Mouse (Mus musculus) MEL (cell line): Measurements from ENCODE around the gene Unkl. TPM values are rescaled to one million over a fixed set of nuclear protein-coding genes. Genes with fewer than 3 reads are reported as not detected.

Source experiments
- DNase-seq: peaks from one replicate; pipeline ENCODE4 v3.0.0; 2011; ENCODE audit warnings: low read depth, low spot score
- H3K27ac ChIP-seq: 2 replicates; pipeline ENCODE4 v1.5.1; 2012; ENCODE audit warnings: low read depth, mild to moderate bottlenecking, control low read depth, low read length, moderate library complexity; ENCODE audit not compliant: control insufficient read depth
- H3K27me3 ChIP-seq, 2 experiments: fragments of 150-350 bp in 1 of 2; sonication (generic) in 1 of 2; 2 replicates each; pipeline ENCODE4 v1.6.1; 2012; ENCODE audit warnings: low read length in 2 of 2, mild to moderate bottlenecking in 2 of 2, improper control_type of control experiment in 1 of 2, moderate library complexity in 1 of 2; ENCODE audit not compliant: insufficient read depth in 2 of 2, control insufficient read depth in 1 of 2
- H3K36me3 ChIP-seq, 2 experiments: 2 replicates each; pipeline ENCODE4 v1.6.1; 2012 to 2014; ENCODE audit warnings: low read length in 2 of 2, improper control_type of control experiment in 1 of 2, inconsistent platforms in 1 of 2, mild to moderate bottlenecking in 1 of 2; ENCODE audit not compliant: insufficient read depth in 2 of 2, control insufficient read depth in 1 of 2
- H3K4me1 ChIP-seq, 2 experiments: fragments of 150-350 bp in 1 of 2; sonication (generic) in 1 of 2; 2 replicates each; pipeline ENCODE4 v1.6.1; 2012; ENCODE audit warnings: low read length in 2 of 2, improper control_type of control experiment in 1 of 2, mild to moderate bottlenecking in 1 of 2; ENCODE audit not compliant: insufficient read depth in 2 of 2, control insufficient read depth in 1 of 2
- H3K4me3 ChIP-seq, 2 experiments: fragments of 150-350 bp in 1 of 2; sonication (generic) in 1 of 2; 2 replicates each; pipeline ENCODE4 v1.5.1; 2012; ENCODE audit warnings: low read depth in 2 of 2, low read length in 2 of 2, mild to moderate bottlenecking in 2 of 2, moderate library complexity in 2 of 2, control low read depth in 1 of 2, improper control_type of control experiment in 1 of 2; ENCODE audit not compliant: control insufficient read depth in 1 of 2, insufficient read depth in 1 of 2
- H3K79me2 ChIP-seq: 2 replicates; pipeline ENCODE4 v1.6.1; 2012; ENCODE audit warnings: mild to moderate bottlenecking, low read length, moderate library complexity; ENCODE audit not compliant: control insufficient read depth, poor library complexity, insufficient read depth
- H3K9ac ChIP-seq: 2 replicates; pipeline ENCODE4 v1.6.1; 2012; ENCODE audit warnings: low read depth, mild to moderate bottlenecking, control low read depth, low read length, moderate library complexity; ENCODE audit not compliant: control insufficient read depth, poor library complexity, severe bottlenecking
- H3K9me3 ChIP-seq: fragments of 150-350 bp; sonication (generic); replicated peaks from 2 replicates; pipeline ENCODE4 v1.6.1; 2012; ENCODE audit warnings: mild to moderate bottlenecking, low read length, improper control_type of control experiment, moderate library complexity; ENCODE audit not compliant: insufficient read depth
- BHLHE40 ChIP-seq: IDR thresholded peaks from 2 replicates; pipeline ENCODE4 v1.6.1; 2012; ENCODE audit warnings: low read depth, mild to moderate bottlenecking, inconsistent platforms, low read length, improper control_type of control experiment, borderline replicate concordance
- CHD2 ChIP-seq: IDR thresholded peaks from 2 replicates; pipeline ENCODE4 v1.6.1; 2011; ENCODE audit warnings: low read length, improper control_type of control experiment
- EP300 ChIP-seq, 2 experiments: IDR thresholded peaks; 2 replicates each; pipeline ENCODE4 v1.6.1; 2011; ENCODE audit warnings: improper control_type of control experiment in 2 of 2, low read length in 2 of 2, low read depth in 1 of 2, mild to moderate bottlenecking in 1 of 2
- ETS1 ChIP-seq: IDR thresholded peaks from 2 replicates; pipeline ENCODE4 v1.6.1; 2012; ENCODE audit warnings: low read depth, mild to moderate bottlenecking, inconsistent platforms, low read length, improper control_type of control experiment, moderate library complexity
- GATA1 ChIP-seq: IDR thresholded peaks from 2 replicates; pipeline ENCODE4 v1.6.1; 2011; ENCODE audit warnings: low read depth, low read length, improper control_type of control experiment
- HCFC1 ChIP-seq: IDR thresholded peaks from 2 replicates; pipeline ENCODE4 v1.6.1; 2012; ENCODE audit warnings: low read depth, mild to moderate bottlenecking, inconsistent platforms, low read length, improper control_type of control experiment, moderate library complexity
- JUND ChIP-seq: IDR thresholded peaks from 2 replicates; pipeline ENCODE4 v1.6.1; 2011; ENCODE audit warnings: low read depth, mild to moderate bottlenecking, improper control_type of control experiment, low read length
- MAFK ChIP-seq: IDR thresholded peaks from 2 replicates; pipeline ENCODE4 v1.6.1; 2011; ENCODE audit warnings: low read depth, mild to moderate bottlenecking, low read length, improper control_type of control experiment, borderline replicate concordance
- MAX ChIP-seq: IDR thresholded peaks from 2 replicates; pipeline ENCODE4 v1.6.1; 2011; ENCODE audit warnings: low read length, improper control_type of control experiment
- MEF2A ChIP-seq: IDR thresholded peaks from 2 replicates; pipeline ENCODE4 v1.6.1; 2014; ENCODE audit warnings: low read depth, mild to moderate bottlenecking, inconsistent platforms, low read length, improper control_type of control experiment; ENCODE audit not compliant: poor library complexity, insufficient replicate concordance, severe bottlenecking; ENCODE audit errors: extremely low read depth
- NELFE ChIP-seq: IDR thresholded peaks from 2 replicates; pipeline ENCODE4 v1.6.1; 2011; ENCODE audit warnings: low read depth, low read length, improper control_type of control experiment
- NRF1 ChIP-seq: IDR thresholded peaks from 2 replicates; pipeline ENCODE4 v1.6.1; 2014; ENCODE audit warnings: low read depth, mild to moderate bottlenecking, inconsistent platforms, low read length, improper control_type of control experiment, moderate library complexity; ENCODE audit not compliant: poor library complexity, insufficient read depth, severe bottlenecking
- POLR2A ChIP-seq, 2 experiments: IDR thresholded peaks; 2 replicates each; pipeline ENCODE4 v1.6.1; 2011 to 2012; ENCODE audit warnings: low read length in 2 of 2, mild to moderate bottlenecking in 2 of 2, control low read depth in 1 of 2, improper control_type of control experiment in 1 of 2, low read depth in 1 of 2, moderate library complexity in 1 of 2; ENCODE audit not compliant: control insufficient read depth in 1 of 2, insufficient read depth in 1 of 2, poor library complexity in 1 of 2
- RAD21 ChIP-seq: IDR thresholded peaks from 2 replicates; pipeline ENCODE4 v1.6.1; 2011; ENCODE audit warnings: mild to moderate bottlenecking, low read depth, low read length, improper control_type of control experiment
- RCOR1 ChIP-seq: IDR thresholded peaks from 2 replicates; pipeline ENCODE4 v1.6.1; 2012; ENCODE audit warnings: low read depth, mild to moderate bottlenecking, inconsistent platforms, low read length, improper control_type of control experiment
- SMC3 ChIP-seq: IDR thresholded peaks from 2 replicates; pipeline ENCODE4 v1.6.1; 2011; ENCODE audit warnings: low read depth, low read length, improper control_type of control experiment
- TCF12 ChIP-seq: IDR thresholded peaks from 2 replicates; pipeline ENCODE4 v1.6.1; 2014; ENCODE audit warnings: low read depth, mild to moderate bottlenecking, inconsistent platforms, low read length, improper control_type of control experiment, moderate library complexity
- UBTF ChIP-seq: IDR thresholded peaks from 2 replicates; pipeline ENCODE4 v1.6.1; 2012; ENCODE audit warnings: low read depth, mild to moderate bottlenecking, inconsistent platforms, low read length, improper control_type of control experiment, moderate library complexity, borderline replicate concordance; ENCODE audit not compliant: insufficient read depth
- USF1 ChIP-seq: IDR thresholded peaks from 2 replicates; pipeline ENCODE4 v1.6.1; 2014; ENCODE audit warnings: low read depth, mild to moderate bottlenecking, inconsistent platforms, low read length, improper control_type of control experiment, moderate library complexity
- USF2 ChIP-seq, 2 experiments: IDR thresholded peaks; 2 replicates each; pipeline ENCODE4 v1.6.1; 2011 to 2012; ENCODE audit warnings: improper control_type of control experiment in 2 of 2, low read length in 2 of 2, borderline replicate concordance in 1 of 2, inconsistent platforms in 1 of 2, low read depth in 1 of 2, mild to moderate bottlenecking in 1 of 2; ENCODE audit not compliant: insufficient read depth in 1 of 2
- ZC3H11A ChIP-seq: IDR thresholded peaks from 2 replicates; pipeline ENCODE4 v1.6.1; 2012; ENCODE audit warnings: low read depth, mild to moderate bottlenecking, inconsistent platforms, low read length, improper control_type of control experiment
- ZKSCAN1 ChIP-seq: IDR thresholded peaks from 2 replicates; pipeline ENCODE4 v1.6.1; 2012; ENCODE audit warnings: low read depth, mild to moderate bottlenecking, inconsistent platforms, low read length, improper control_type of control experiment, moderate library complexity
- polyA plus RNA-seq, 2 experiments: library from polyadenylated mRNA; stranded (reverse) in 1 of 2; unstranded in 1 of 2; fragments of >175 nt in 1 of 2; fragments of >200 nt in 1 of 2; gene quantifications; 2 replicates each; pipeline versions ENCODE4 v1.2.1 to v1.2.4; 2012; ENCODE audit warnings: low replicate concordance in 2 of 2, low read depth in 1 of 2; ENCODE audit not compliant: insufficient read length in 2 of 2, insufficient read depth in 1 of 2, missing spikeins in 1 of 2
- total RNA-seq: library from RNA; depleted of rRNA; stranded (reverse); fragments of 300-350 nt; gene quantifications from 2 replicates; pipeline ENCODE4 v1.2.3, GENCODE M21; 2012

The Unkl gene
- total and polyA plus RNA-seq, 3 experiments: 18.0 to 42.4 TPM; not detected in 1

DNA sequence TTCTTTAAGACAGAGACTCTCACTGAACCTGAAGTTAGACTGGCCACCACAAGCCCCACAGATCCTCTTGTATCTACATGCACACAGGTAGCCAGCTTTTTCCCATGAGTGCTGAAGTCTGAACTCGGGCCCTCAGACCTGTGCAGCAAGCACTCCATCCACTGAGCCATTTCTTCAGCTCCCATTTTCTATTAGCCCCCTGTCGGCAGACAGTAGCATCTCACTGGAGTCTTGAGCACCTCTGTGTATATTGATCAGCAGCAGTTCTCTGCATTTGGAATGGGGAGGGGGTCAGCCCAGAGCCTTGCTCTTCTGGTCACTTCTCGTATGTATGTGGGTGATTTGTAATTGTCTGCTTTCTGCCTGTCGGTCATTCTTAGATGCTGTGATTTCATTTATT, 48.2 kb upstream of the Unkl start:
- H3K27me3 ChIP-seq: no peaks in the 10 kb centered on the region
- H3K9ac ChIP-seq: no peak overlapping the region
- TF ChIP-seq JUND (no peak), RCOR1 (no peak), RAD21 (no peak), ZKSCAN1 (no peak), USF1 (no peak), ZC3H11A (no peak), MAFK (no peak), SMC3 (no peak), ETS1 (no peak), POLR2A (IDR thresholded peaks at IDR 0.05; ENCODE audit: control insufficient read depth in 1 of 2, insufficient read depth in 1 of 2, low read depth in 1 of 2, low read length in 2 of 2, poor library complexity in 1 of 2) (no peak), NELFE (no peak)
- no peaks in the 10 kb centered on the region for H3K4me1 ChIP-seq
- peaks cover 10% of the 10 kb centered on the region for H3K79me2 ChIP-seq
- no peak for DNase-seq
- H3K36me3 ChIP-seq: no peaks in the 10 kb centered on the region
- no peak overlapping the region for H3K4me3 ChIP-seq
- no peak overlapping the region for H3K27ac ChIP-seq
- H3K9me3 ChIP-seq: no peaks in the 10 kb centered on the region

DNA sequence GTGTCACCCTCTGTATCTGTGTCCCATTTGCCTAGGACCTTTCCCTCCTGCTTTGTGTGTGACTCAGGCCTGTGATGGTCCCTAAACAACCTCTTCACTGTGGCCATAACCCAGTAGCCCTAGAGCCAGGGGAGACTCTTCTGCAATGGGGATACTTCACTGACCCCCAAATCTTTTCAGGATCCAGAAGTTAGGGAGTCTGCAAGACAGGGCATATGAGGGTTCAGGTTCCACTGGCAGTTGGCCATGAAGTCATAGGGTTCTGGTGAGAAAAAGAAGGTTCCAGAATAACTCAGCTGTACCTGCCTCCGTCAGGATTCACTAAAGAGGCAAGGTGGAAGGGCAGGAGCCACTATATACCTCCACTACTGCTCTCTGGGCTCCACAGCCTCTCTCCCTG, 26.0 kb upstream of the Unkl start, which contains the start of gene Ccdc154:
Ccdc154 (plus strand) TSS at position 301 of the 400 bp plus-strand sequence.
- Histone ChIP-seq H3K4me1 (no peaks in the 10 kb centered on the region), H3K36me3 (no peaks in the 10 kb centered on the region; a peak in 1 of 4 replicates), H3K4me3 (no peak within 1 kb of the TSS), H3K9ac (no peak within 1 kb of the TSS), H3K9me3 (no peaks in the 10 kb centered on the region), H3K27ac (no peak within 1 kb of the TSS), H3K79me2 (no peaks in the 10 kb centered on the region)
- no peak for DNase-seq
- TF ChIP-seq BHLHE40 (no peak), USF2 (IDR thresholded peaks at IDR 0.05; ENCODE audit: borderline replicate concordance in 1 of 2, insufficient read depth in 1 of 2, low read depth in 1 of 2, low read length in 2 of 2) (no peak), POLR2A (IDR thresholded peaks at IDR 0.05; ENCODE audit: control insufficient read depth in 1 of 2, insufficient read depth in 1 of 2, low read depth in 1 of 2, low read length in 2 of 2, poor library complexity in 1 of 2) (no peak), TCF12 (no peak), RCOR1 (no peak), NELFE (no peak), EP300 (IDR thresholded peaks at IDR 0.05; ENCODE audit: low read depth in 1 of 2, low read length in 2 of 2) (no peak), CHD2 (no peak), GATA1 (no peak), MAX (no peak), HCFC1 (no peak), MEF2A (no peak), UBTF (no peak), NRF1 (no peak), USF1 (no peak)
- TF ChIP-seq, all 39 proteins: peak for 0
- no peaks in the 10 kb centered on the region for H3K27me3 ChIP-seq
